Mouse (Mus musculus) brain, embryonic 14.5 days (tissue): ENCODE measurements around the gene Prdm2. TPM values are rescaled to one million over a fixed set of nuclear protein-coding genes. Genes with fewer than 3 reads are reported as not detected.

Experiments
- DNase-seq: peaks from one replicate; pipeline ENCODE4 v3.0.0-alpha.2; 2011; ENCODE audit warnings: low read depth
- CTCF ChIP-seq: fragments of 200-500 bp; IDR thresholded peaks from 2 replicates; pipeline ENCODE4 v1.5.1; 2012; ENCODE audit warnings: inconsistent platforms, mild to moderate bottlenecking, moderate library complexity, borderline replicate concordance; ENCODE audit not compliant: insufficient read depth, insufficient read length; ENCODE audit errors: extremely low read depth
- POLR2A ChIP-seq: fragments of 200-500 bp; IDR thresholded peaks from 2 replicates; pipeline ENCODE4 v1.6.1; 2012; ENCODE audit warnings: mild to moderate bottlenecking, inconsistent platforms, borderline replicate concordance; ENCODE audit not compliant: poor library complexity, insufficient read depth, insufficient read length, severe bottlenecking; ENCODE audit errors: extremely low read depth
- polyA plus RNA-seq: library from polyadenylated mRNA; depleted of rRNA; stranded (reverse); fragments of >200 nt; gene quantifications from 2 replicates; pipeline ENCODE4 v1.2.3, GENCODE M21; 2012; rRNA removed

Prdm2 gene
- polyA plus RNA-seq, 1 experiment = 31.6 TPM

GRCm38 (mm10) chr4:143067006-143067405 is 145.8 kb downstream of the Prdm2 start:
- TF ChIP-seq CTCF (no peak), POLR2A (no peak)
- DNase-seq = no peak

GRCm38 (mm10) chr4:143058765-143059344 is 153.9 kb downstream of the Prdm2 start:
- TF ChIP-seq POLR2A = no peak
- TF ChIP-seq CTCF = no peak
- no peak for DNase-seq

Other genes with a start within 250 kb of the Prdm2 start
- 24.7 and 33.6 TPM in 2 replicates for gene Pdpn, start 86.6 kb upstream of the Prdm2 start, polyA plus RNA-seq
- 0.23 TPM in 2 replicates for gene Lrrc38, start 136.8 kb upstream of the Prdm2 start, polyA plus RNA-seq
- not detected in 2 replicates for gene Pramel1, start 181.4 kb upstream of the Prdm2 start, polyA plus RNA-seq
- gene Pramef8, start 199.4 kb upstream of the Prdm2 start, polyA plus RNA-seq = 12.1 and 14.7 TPM in 2 replicates
- gene Oog4, start 237.3 kb upstream of the Prdm2 start, polyA plus RNA-seq = not detected in 2 replicates